Comparison of ENCODE assay signal across 8 mouse cellular contexts in the genomic region with DNA sequence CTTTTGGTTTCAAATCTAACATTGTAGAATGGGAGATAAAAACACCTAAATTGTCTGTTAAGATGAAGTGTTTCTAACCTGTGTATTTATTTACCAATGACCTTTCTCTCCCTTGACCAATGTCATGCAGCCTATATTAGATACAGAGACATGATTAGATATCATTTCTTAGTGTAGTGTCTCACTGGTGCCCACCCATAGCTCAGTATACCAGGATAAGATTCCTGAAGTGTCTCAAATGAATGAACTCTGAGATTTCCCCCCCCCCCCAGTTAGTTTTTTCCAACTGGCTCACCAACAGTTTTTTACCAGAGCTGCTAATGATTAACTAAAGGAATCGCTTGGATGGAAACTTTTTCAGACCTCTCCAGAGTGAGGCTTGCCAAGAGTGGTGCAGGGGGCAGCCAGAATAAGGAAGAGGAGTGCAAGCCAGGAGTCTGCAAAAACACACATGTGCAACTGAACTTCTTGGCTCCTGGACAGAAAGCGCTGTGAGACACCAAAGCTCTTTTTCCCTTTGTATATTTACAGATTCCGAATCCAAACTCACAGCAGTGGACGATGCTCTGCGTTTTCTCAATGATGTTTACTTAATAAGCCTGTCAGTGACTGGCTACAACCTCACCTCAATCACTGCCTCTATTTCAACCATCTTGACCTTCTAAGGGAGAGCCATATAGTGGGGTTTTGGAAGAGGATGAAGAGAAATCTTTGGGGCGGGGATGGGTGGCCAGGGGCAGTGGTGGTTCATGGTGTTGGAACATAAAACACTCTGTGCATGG.
DNase-seq lines count a peak whose midpoint lies in the region; ATAC-seq and TF ChIP-seq lines count a peak whose summit lies in the region.

No protein-coding gene starts in this region.

- H3K4me3 ChIP-seq in gastrocnemius, adult 2 months, result no peak overlapping the region
- H3K4me3 ChIP-seq in kidney, adult 2 months (ENCODE audit: insufficient read depth, low read depth, low read length), result no peak overlapping the region
- H3K4me3 ChIP-seq in lung, adult 2 months (replicated peaks; ENCODE audit: extremely low read depth, low read depth, low read length), result no peak overlapping the region

- ATAC-seq in erythroblast, adult 5-6 weeks (replicated peaks; ENCODE audit: low FRiP score, poor library complexity, severe bottlenecking), result no peak

- no peak for TF ChIP-seq CTCF in gastrocnemius, adult 2 months (IDR thresholded peaks at IDR 0.05)
- TF ChIP-seq CTCF in kidney, adult 2 months (conservative IDR thresholded peaks at IDR 0.05; ENCODE audit: insufficient read depth, insufficient read length, low read depth, low read length), result no peak
- no peak for TF ChIP-seq CTCF in lung, adult 2 months (IDR thresholded peaks at IDR 0.05; ENCODE audit: insufficient read depth, low read length)

- peak; percentile 7 to 64 for DNase-seq in left cerebral cortex, postnatal 10 days (ENCODE audit: extremely low spot score in 1 of 2, low spot score in 2 of 2)
- DNase-seq in left cerebral cortex, adult 11 months (ENCODE audit: low spot score), result no peak
- peak; percentile 50 for DNase-seq in gastrocnemius, adult 2 months
- peak; percentile 95 for DNase-seq in kidney, adult 2 months
- peak; percentile 33 for DNase-seq in lung, adult 2 months
- DNase-seq in T-cell, adult 2 months (ENCODE audit: low spot score), result no peak
- no peak for DNase-seq in frontal cortex, postnatal 36 days (ENCODE audit: low spot score in 2 of 2)

- WGBS in kidney, adult 2 months, result 23% methylated on average over 6 of the region's 6 CpGs
- WGBS in lung, adult 2 months, result 27% methylated on average over 6 of the region's 6 CpGs

- intact Hi-C loops in left cerebral cortex, postnatal 10 days (cut with DNase I), result no loop called here
- intact Hi-C loops in gastrocnemius, adult 2 months (cut with DNase I), result no loop called here

- no peaks in the 10 kb centered on the region for H3K36me3 ChIP-seq in kidney, adult 2 months (ENCODE audit: control insufficient read depth, insufficient read depth, low read length)

- no peaks in the 10 kb centered on the region for H3K27me3 ChIP-seq in kidney, adult 2 months (replicated peaks; ENCODE audit: control insufficient read depth, insufficient read depth, low read length)

- no peak for TF ChIP-seq POLR2A in kidney, adult 2 months (IDR thresholded peaks at IDR 0.05; ENCODE audit: low read depth, low read length)
- no peak for TF ChIP-seq POLR2A in lung, adult 2 months (IDR thresholded peaks at IDR 0.05; ENCODE audit: borderline replicate concordance, extremely low read depth, low read depth, low read length)

- peaks cover 39% of the 10 kb centered on the region for H3K4me1 ChIP-seq in kidney, adult 2 months (ENCODE audit: control insufficient read depth, insufficient read depth, low read length)
- peaks cover 12% of the 10 kb centered on the region for H3K4me1 ChIP-seq in lung, adult 2 months (ENCODE audit: control insufficient read depth, insufficient read depth, low read length)

- H3K27ac ChIP-seq in gastrocnemius, adult 2 months, result no peak overlapping the region; the same call in 1 of the 2 replicates
- H3K27ac ChIP-seq in kidney, adult 2 months (ENCODE audit: insufficient read depth, low read depth, low read length), result peak overlapping the region; percentile 98

Comparison
In these comparisons a context has a peak if more than half of its experiments do, and no peak if none do; other contexts are left out.
1. DNase-seq: peak in left cerebral cortex, postnatal 10 days (2 of 2), gastrocnemius, adult 2 months (single experiment), kidney, adult 2 months (single experiment) and lung, adult 2 months (single experiment); none in left cerebral cortex, adult 11 months (single experiment), T-cell, adult 2 months (single experiment) and frontal cortex, postnatal 36 days (0 of 2).